Mouse (Mus musculus): ENCODE measurements around the gene Aldh3b3. TPM values are rescaled to one million over a fixed set of nuclear protein-coding genes. Genes with fewer than 3 reads are reported as not detected.

Aldh3b3 gene
- polyA plus RNA-seq, 1 experiment from 2014 or later, result 0.04 TPM

- H3K27me3 ChIP-seq (replicated peaks; ENCODE audit: insufficient read depth, low read length), result no peaks in the 10 kb centered on the region
- no peak overlapping the region for H3K4me2 ChIP-seq (replicated peaks; ENCODE audit: low read depth, low read length)
- DNase-seq (ENCODE audit: low spot score) (no peak), ATAC-seq (no peak)
- no peak overlapping the region for H3K4me3 ChIP-seq (ENCODE audit: low read depth, low read length)
- H3K27ac ChIP-seq (ENCODE audit: low read length), result no peak overlapping the region
- 83% methylated on average over 14 of the region's 14 CpGs for WGBS
- H3K36me3 ChIP-seq (ENCODE audit: insufficient read depth, low read length), result no peaks in the 10 kb centered on the region
- TF ChIP-seq CTCF (IDR thresholded peaks at IDR 0.05), result no peak
- H3K9ac ChIP-seq (replicated peaks; ENCODE audit: low read depth), result no peak overlapping the region
- H3K9me3 ChIP-seq (ENCODE audit: low read length), result no peaks in the 10 kb centered on the region
- peaks cover 10% of the 10 kb centered on the region; the same call in 1 of the 2 replicates for H3K4me1 ChIP-seq (ENCODE audit: insufficient read depth, low read depth, low read length)
Measured at GRCm38 (mm10) chr19:3988066-3988465, 29.6 kb downstream of the Aldh3b3 start.

- H3K27ac ChIP-seq (ENCODE audit: low read length), result no peak overlapping the region
- ATAC-seq, result no peak
- 81% methylated on average over 4 of the region's 4 CpGs for WGBS
Measured at GRCm38 (mm10) chr19:3988750-3989149, 30.3 kb downstream of the Aldh3b3 start.

GRCm38 (mm10) chr19:3990804-3991203, 32.4 kb downstream of the Aldh3b3 start:
- no peak for DNase-seq (ENCODE audit: low spot score)
- H3K9ac ChIP-seq (replicated peaks; ENCODE audit: low read depth), result no peak overlapping the region
- H3K4me3 ChIP-seq (ENCODE audit: low read depth, low read length), result no peak overlapping the region
- H3K4me2 ChIP-seq (replicated peaks; ENCODE audit: low read depth, low read length), result no peak overlapping the region
- no peaks in the 10 kb centered on the region for H3K9me3 ChIP-seq (ENCODE audit: low read length)
- no peaks in the 10 kb centered on the region for H3K36me3 ChIP-seq (ENCODE audit: insufficient read depth, low read length)
- no peak for TF ChIP-seq CTCF (IDR thresholded peaks at IDR 0.05)
- TF ChIP-seq EP300 (IDR thresholded peaks at IDR 0.05), result no peak
- 35% methylated on average over 6 of the region's 6 CpGs for WGBS
- peaks cover 11% of the 10 kb centered on the region; the same call in 1 of the 2 replicates for H3K4me1 ChIP-seq (ENCODE audit: insufficient read depth, low read depth, low read length)
- H3K27me3 ChIP-seq (replicated peaks; ENCODE audit: insufficient read depth, low read length), result no peaks in the 10 kb centered on the region
- no peak for ATAC-seq
- H3K27ac ChIP-seq (ENCODE audit: low read length), result no peak overlapping the region

More at GRCm38 (mm10) chr19:3988750-3989149, 30.3 kb downstream of the Aldh3b3 start:
- no peak overlapping the region for H3K9ac ChIP-seq (replicated peaks; ENCODE audit: low read depth)
- no peak for TF ChIP-seq EP300 (IDR thresholded peaks at IDR 0.05)
- TF ChIP-seq CTCF (IDR thresholded peaks at IDR 0.05), result peak; percentile 45
- H3K9me3 ChIP-seq (ENCODE audit: low read length), result no peaks in the 10 kb centered on the region
- H3K4me2 ChIP-seq (replicated peaks; ENCODE audit: low read depth, low read length), result no peak overlapping the region
- H3K36me3 ChIP-seq (ENCODE audit: insufficient read depth, low read length), result no peaks in the 10 kb centered on the region
- DNase-seq (ENCODE audit: low spot score), result no peak
- H3K27me3 ChIP-seq (replicated peaks; ENCODE audit: insufficient read depth, low read length), result no peaks in the 10 kb centered on the region
- H3K4me1 ChIP-seq (ENCODE audit: insufficient read depth, low read depth, low read length), result peaks cover 10% of the 10 kb centered on the region; the same call in 1 of the 2 replicates
- no peak overlapping the region for H3K4me3 ChIP-seq (ENCODE audit: low read depth, low read length)

- ATAC-seq (no peak), DNase-seq (ENCODE audit: low spot score) (no peak)
- 98% methylated on average over 3 of the region's 3 CpGs for WGBS
- H3K4me1 ChIP-seq (ENCODE audit: insufficient read depth, low read depth, low read length), result peaks cover 15% of the 10 kb centered on the region; the same call in 1 of the 2 replicates
- H3K27ac ChIP-seq (ENCODE audit: low read length), result no peak overlapping the region
- H3K4me2 ChIP-seq (replicated peaks; ENCODE audit: low read depth, low read length), result no peak overlapping the region
- H3K4me3 ChIP-seq (ENCODE audit: low read depth, low read length), result no peak overlapping the region
- H3K9ac ChIP-seq (replicated peaks; ENCODE audit: low read depth), result no peak overlapping the region
- H3K9me3 ChIP-seq (ENCODE audit: low read length), result no peaks in the 10 kb centered on the region
- no peaks in the 10 kb centered on the region for H3K27me3 ChIP-seq (replicated peaks; ENCODE audit: insufficient read depth, low read length)
- no peaks in the 10 kb centered on the region for H3K36me3 ChIP-seq (ENCODE audit: insufficient read depth, low read length)
- TF ChIP-seq CTCF (IDR thresholded peaks at IDR 0.05) (no peak), EP300 (IDR thresholded peaks at IDR 0.05) (no peak)
Measured at GRCm38 (mm10) chr19:3991562-3991961, 33.1 kb downstream of the Aldh3b3 start.

- Histone ChIP-seq H3K36me3 (ENCODE audit: insufficient read depth, low read length) (no peaks in the 10 kb centered on the region), H3K4me3 (ENCODE audit: low read depth, low read length) (no peak overlapping the region), H3K9me3 (ENCODE audit: low read length) (no peaks in the 10 kb centered on the region), H3K4me2 (replicated peaks; ENCODE audit: low read depth, low read length) (no peak overlapping the region), H3K4me1 (ENCODE audit: insufficient read depth, low read depth, low read length) (peaks cover 11% of the 10 kb centered on the region; the same call in 1 of the 2 replicates), H3K27me3 (replicated peaks; ENCODE audit: insufficient read depth, low read length) (no peaks in the 10 kb centered on the region), H3K9ac (replicated peaks; ENCODE audit: low read depth) (no peak overlapping the region), H3K27ac (ENCODE audit: low read length) (no peak overlapping the region)
- WGBS, result 87% methylated on average over 3 of the region's 3 CpGs
- no peak for TF ChIP-seq EP300 (IDR thresholded peaks at IDR 0.05)
- no peak for TF ChIP-seq CTCF (IDR thresholded peaks at IDR 0.05)
- ATAC-seq, result no peak
- DNase-seq (ENCODE audit: low spot score), result no peak
Measured at GRCm38 (mm10) chr19:3991966-3992365, 33.5 kb downstream of the Aldh3b3 start.

DNA sequence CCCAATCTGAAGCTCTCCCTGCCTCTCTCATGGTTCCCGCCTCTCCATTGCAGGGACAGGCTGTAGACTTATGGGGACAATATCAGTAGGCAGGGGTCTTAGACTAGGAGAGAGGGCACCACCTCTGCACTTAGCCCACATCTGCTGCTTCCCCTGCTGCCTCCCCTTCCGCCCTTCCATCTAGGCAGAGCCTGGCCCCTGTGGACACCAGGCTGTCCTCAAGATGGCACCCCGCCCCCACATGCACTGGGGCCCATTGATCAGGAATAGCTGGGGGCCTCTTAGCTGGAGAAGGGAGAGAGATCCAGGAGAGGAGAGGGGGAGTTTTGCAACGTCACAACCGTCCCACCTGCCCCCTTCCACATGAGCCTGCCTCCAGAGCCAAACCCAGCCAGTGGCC, 34.0 kb downstream of the Aldh3b3 start, which contains the start of gene Tbx10:
Tbx10 (plus strand) TSS at position 337 of the 400 bp plus-strand sequence.
- TF ChIP-seq CTCF (IDR thresholded peaks at IDR 0.05) (no peak), EP300 (IDR thresholded peaks at IDR 0.05) (no peak)
- Histone ChIP-seq H3K9ac (replicated peaks; ENCODE audit: low read depth) (no peak within 1 kb of the TSS), H3K9me3 (ENCODE audit: low read length) (no peaks in the 10 kb centered on the region), H3K4me1 (ENCODE audit: insufficient read depth, low read depth, low read length) (peaks cover 8% of the 10 kb centered on the region; the same call in 1 of the 2 replicates), H3K36me3 (ENCODE audit: insufficient read depth, low read length) (no peaks in the 10 kb centered on the region), H3K27me3 (replicated peaks; ENCODE audit: insufficient read depth, low read length) (no peaks in the 10 kb centered on the region), H3K4me3 (ENCODE audit: low read depth, low read length) (no peak within 1 kb of the TSS), H3K27ac (ENCODE audit: low read length) (no peak within 1 kb of the TSS), H3K4me2 (replicated peaks; ENCODE audit: low read depth, low read length) (no peak within 1 kb of the TSS)
- DNase-seq (ENCODE audit: low spot score) (no peak), ATAC-seq (no peak)
- 45% methylated on average over 5 of the region's 5 CpGs for WGBS

- no peak overlapping the region for H3K4me2 ChIP-seq (replicated peaks; ENCODE audit: low read depth, low read length)
- 46% methylated on average over 6 of the region's 6 CpGs for WGBS
- no peaks in the 10 kb centered on the region for H3K9me3 ChIP-seq (ENCODE audit: low read length)
- H3K36me3 ChIP-seq (ENCODE audit: insufficient read depth, low read length), result no peaks in the 10 kb centered on the region
- no peaks in the 10 kb centered on the region for H3K27me3 ChIP-seq (replicated peaks; ENCODE audit: insufficient read depth, low read length)
- peaks cover 8% of the 10 kb centered on the region; the same call in 1 of the 2 replicates for H3K4me1 ChIP-seq (ENCODE audit: insufficient read depth, low read depth, low read length)
- H3K27ac ChIP-seq (ENCODE audit: low read length), result no peak overlapping the region
- DNase-seq (ENCODE audit: low spot score), result no peak
- TF ChIP-seq CTCF (IDR thresholded peaks at IDR 0.05), result no peak
- TF ChIP-seq EP300 (IDR thresholded peaks at IDR 0.05), result no peak
- no peak for ATAC-seq
- H3K4me3 ChIP-seq (ENCODE audit: low read depth, low read length), result no peak overlapping the region
- no peak overlapping the region for H3K9ac ChIP-seq (replicated peaks; ENCODE audit: low read depth)
Measured at GRCm38 (mm10) chr19:3994932-3995331, 36.5 kb downstream of the Aldh3b3 start.
